Mouse (Mus musculus) MEL-GATA-1-ER (cell line): ENCODE measurements around the gene Chsy1.
A peak's percentile ranks its signal among the peaks of the same experiment; 100 is the strongest.
"Not testable (repeated sequence)": the region's sequence is repeated elsewhere in the genome, so short reads cannot be mapped to it uniquely, and the experiment has no call there.

Experiments used
- DNase-seq: peaks from one replicate; pipeline ENCODE4 v3.0.0-alpha.2; 2012; ENCODE audit warnings: low read depth; ENCODE audit errors: extremely low read depth

Chsy1 gene

GRCm38 (mm10) chr7:66175738-66176137 is 66.4 kb downstream of the Chsy1 start:
- DNase-seq: no peak

DNA sequence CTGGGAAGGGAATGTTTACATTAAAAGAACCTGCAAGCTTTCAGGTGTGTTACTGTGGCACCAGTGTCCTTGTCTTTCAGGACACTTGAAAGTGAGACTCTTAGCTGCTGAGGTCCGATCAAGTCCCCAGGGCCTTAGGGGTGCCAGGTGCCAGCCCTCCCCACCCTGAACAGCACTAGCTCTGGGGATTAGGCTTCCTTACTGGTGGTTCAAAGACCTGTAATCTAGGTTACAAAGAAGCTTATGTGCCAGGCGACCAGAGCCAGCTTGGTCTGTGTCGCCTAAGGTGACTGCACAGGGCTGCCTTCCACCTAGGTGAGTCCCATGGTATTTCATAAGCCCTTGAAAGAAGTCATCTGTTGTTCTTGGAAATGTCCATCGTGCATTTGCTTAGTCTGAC is 66.9 kb downstream of the Chsy1 start:
- no peak for DNase-seq

DNA sequence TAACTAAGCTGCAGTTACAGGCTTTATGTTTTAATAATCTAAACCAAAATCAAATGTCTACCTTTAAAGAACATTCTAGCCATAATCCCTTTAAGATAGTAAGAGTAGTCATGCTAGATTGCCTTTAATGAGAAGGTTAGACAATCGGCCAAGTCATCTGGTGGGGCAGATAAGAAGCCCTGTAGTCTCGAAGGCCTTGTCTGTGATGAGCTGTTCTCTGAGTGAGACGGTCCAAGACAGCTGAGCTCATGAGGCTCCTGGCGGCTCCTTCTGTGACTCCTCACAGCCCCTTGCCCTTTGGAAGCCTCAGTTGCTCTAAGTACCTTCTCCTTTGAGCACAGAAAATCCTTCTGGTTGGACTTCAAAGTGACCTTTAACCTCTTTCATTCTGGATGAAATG is 67.6 kb downstream of the Chsy1 start:
- DNase-seq: no peak

DNA sequence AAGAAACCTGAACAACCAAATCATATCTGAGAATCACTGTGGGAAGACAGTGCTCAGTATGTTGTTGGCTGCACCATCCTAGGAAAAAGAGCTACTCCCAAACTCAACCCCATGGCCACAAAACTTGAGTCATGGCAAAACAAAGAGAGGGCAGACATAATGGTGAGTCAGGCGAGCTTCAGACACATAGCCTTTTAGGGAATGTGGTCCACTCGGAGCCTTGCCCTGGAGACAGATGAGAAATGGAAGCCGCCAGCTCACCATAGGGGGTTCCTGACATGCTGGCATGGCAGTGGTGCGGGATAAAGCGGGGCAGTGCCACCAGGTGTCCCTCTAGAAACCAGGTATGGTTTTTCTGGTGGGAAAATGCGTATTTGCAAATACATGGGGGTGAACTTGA is 68.8 kb downstream of the Chsy1 start:
- DNase-seq: no peak

GRCm38 (mm10) chr7:66179120-66179581 is 69.8 kb downstream of the Chsy1 start:
- no peak for DNase-seq

DNA sequence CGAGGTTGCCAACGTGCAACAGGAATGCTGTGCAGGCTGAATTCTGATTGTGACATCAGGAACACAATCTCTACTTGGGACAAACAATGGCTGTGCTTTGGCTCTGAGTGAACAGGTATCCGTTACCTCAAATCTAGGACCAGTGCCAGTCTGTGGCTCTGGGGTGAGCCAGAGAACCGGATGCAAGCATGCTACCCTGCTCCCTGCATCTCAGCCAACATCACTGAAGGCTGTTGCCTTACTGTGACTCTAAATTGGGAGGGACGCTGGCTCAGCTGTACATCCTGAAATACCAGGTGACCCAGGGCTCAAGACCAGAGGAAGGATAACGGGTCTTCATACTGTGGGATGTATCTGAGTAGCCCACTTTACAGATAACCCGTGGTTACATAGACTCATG is 70.4 kb downstream of the Chsy1 start:
- no peak for DNase-seq

GRCm38 (mm10) chr7:66180260-66180659 is 70.9 kb downstream of the Chsy1 start:
- DNase-seq: no peak

- no peak for DNase-seq
These were observed 71.5 kb downstream of the Chsy1 start for GRCm38 (mm10) chr7:66180711-66181365.

GRCm38 (mm10) chr7:66182075-66182715 is 72.9 kb downstream of the Chsy1 start:
- no peak for DNase-seq

DNA sequence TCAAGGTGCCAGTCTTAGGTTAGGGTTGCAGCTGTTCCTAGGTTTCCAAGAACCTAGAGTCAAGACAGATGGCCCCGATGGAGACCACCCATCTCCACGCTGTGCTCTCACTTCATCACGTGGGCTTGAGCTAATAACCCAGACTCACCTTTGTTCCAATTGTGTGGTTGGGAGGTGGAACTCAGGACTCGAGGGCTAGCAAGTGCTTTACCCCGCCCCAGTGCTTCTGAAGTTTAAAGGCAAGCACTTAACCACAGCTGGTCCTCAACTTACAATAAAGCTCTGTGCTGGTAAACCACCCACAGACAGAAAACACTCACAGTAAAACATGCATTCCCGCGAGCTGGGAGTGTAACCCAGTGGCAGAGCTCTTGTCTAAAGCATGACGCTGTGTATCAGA is 74.1 kb downstream of the Chsy1 start:
- no peak for DNase-seq

DNA sequence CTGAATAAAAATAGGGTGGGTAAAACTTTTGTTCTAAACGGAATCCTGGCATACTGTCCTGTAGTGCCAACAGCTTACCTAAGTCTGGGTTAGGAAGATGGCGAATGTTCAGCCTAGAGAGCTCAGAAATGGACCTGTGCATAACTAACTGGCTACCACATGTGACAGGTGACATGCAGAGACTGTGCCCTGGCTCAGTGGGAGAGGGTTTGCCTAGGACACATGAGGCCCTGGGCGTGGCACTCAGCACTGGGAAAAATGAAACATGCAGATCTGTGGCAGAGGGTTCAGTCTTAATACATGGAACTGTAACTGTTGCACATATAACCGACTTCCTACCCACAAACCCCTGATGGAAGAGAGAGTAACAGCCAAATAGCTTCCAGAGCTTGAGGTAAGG is 74.7 kb downstream of the Chsy1 start:
- DNase-seq: no peak

- no peak for DNase-seq
These were observed 76.1 kb downstream of the Chsy1 start for GRCm38 (mm10) chr7:66185370-66185769.

DNA sequence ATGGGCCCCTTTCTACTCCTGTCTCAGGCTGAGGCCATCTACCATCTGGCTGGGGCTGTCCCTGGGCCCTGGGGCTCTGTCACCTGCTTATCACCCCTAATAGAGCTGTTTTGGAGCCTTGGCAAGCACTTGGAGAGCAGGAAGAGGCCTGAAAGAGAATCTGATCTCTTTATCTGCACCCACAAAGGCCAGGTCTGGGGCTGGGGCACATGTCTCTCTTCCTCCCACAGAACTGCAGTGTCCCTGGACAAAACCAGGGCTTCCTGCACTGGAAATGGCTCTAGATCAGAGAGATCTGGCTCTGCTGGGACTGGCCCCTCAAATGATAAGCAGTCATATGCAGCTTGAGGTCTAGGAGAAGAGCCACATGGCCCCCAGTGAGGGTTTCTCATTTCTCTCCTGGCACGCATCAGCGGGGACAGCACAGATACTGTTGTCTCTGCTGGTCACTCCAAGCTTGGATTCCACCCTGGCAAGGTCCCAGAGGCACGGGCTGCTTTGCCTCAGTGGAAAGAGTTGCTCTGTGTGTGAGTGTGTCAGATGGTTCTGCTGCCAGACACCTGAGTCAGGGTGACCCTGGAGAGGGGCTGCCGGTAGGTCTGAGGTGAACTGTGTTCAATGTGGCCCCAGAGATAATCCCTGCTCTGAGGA is 78.4 kb downstream of the Chsy1 start:
- peak; percentile 41 for DNase-seq

DNA sequence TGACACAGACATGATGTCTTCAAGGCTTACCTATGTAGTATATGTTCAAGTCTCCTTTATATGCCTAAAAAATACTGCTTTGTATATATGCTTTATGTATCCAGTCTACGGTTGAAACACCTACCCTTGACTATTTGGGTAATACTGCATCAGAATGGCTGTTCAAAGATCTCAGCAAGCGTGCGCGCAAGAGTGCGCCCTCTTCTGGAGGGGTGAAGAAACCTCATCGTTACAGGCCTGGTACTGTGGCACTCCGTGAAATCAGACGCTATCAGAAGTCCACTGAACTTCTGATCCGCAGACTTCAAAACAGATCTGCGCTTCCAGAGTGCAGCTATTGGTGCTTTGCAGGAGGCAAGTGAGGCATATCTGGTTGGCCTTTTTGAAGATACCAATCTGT is 81.1 kb downstream of the Chsy1 start:
- not testable (repeated sequence) for DNase-seq

DNA sequence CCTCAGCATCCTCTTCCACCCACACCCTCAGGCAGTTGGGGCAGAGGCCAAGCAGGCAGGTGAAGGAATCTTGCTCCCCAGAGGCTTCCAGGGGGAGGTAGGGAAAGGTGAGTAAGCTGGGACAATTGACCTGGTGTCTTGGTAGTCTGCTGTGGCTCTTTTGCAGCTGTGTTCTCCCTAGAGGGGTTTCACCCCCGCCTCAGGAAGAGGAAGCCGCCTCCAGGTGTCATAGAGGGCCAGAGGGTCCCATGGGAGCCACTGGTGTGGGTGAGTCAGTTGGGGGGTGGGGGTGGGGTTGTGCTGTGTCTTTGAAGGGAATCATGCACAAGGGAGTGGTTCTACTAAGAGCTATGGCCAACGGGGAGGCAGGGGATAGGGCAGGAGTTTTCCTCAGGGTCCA is 85.2 kb downstream of the Chsy1 start:
- no peak for DNase-seq

DNA sequence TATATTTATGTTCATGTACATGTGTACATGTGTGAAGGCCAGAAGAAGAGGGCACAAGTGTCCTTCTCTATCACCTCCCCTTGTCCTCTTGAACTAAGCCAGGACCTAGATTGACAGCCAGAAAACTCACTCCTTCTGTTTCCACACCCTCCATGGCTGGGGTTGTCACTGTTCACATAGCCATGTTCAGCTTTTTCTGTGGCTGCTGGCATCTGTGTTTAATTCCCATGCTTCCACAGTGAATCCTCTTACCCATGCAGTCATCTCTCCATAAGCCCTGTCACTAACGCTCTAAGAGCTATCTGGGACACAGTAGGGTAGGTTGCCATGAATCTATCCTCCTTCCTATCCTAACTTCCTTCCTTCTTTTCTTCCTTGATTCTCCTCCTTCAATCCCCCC is 86.6 kb downstream of the Chsy1 start:
- no peak for DNase-seq

DNA sequence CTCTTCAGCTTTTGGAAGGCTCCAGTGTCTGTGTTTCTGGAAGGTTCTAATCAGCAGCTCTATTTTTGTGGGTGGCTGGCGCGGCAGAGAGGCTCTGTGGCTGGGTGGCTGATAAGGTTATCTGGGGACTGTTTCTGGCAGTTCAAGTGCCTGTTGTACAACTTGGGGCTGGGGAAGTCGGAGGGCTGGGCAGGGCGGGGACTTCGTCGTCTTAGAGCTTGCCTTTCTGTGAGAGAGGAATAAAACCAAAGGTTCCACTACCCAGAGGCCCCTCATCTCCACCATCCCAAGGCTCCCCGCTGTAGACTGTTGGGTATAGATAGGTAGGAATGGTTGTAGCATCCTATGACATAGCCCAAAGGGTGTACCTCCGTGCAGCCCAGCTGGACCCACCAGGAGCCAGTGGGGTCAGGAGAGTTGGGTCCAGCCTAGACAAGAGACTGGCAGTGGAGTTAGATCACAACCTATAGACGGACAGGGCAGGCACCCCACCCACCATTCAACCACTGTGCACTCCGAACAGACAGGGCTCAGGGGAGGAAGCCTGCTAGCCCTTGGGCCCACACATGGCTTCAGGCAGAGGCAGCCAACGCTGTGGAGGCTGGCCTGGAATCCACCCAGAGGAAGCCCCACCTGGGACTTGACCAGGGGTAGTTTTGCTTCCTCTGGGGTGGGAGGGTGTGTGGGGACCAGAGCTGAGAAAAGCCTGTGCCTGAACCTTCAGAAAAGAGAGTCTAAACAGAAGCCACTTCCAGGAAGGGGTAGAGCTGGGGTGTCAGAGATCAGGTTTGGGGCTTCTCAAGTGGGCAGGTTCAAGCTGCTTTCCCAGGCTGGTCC is 87.5 kb downstream of the Chsy1 start:
- DNase-seq: peak; percentile 95

DNA sequence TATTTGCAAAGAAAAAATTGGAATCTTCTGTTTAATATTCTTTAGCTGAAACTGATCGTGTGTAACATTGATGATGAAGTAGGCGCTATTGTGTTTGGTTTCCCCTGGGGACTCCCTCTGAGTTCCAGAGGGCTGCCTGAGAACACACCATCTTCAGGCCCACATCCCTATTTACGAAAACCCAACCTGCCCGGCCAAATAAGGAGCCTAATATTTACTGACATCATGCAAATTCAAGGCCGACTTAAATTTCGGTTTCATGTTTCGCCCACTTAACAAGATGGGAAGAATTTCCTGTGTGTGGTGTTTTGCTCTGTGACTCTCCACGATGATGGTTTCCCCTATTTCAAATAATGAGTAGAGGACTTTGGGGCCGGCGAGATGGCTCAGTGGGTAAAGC is 89.1 kb downstream of the Chsy1 start:
- no peak for DNase-seq

- DNase-seq: no peak
These were observed 90.1 kb downstream of the Chsy1 start for GRCm38 (mm10) chr7:66199391-66199831.

DNA sequence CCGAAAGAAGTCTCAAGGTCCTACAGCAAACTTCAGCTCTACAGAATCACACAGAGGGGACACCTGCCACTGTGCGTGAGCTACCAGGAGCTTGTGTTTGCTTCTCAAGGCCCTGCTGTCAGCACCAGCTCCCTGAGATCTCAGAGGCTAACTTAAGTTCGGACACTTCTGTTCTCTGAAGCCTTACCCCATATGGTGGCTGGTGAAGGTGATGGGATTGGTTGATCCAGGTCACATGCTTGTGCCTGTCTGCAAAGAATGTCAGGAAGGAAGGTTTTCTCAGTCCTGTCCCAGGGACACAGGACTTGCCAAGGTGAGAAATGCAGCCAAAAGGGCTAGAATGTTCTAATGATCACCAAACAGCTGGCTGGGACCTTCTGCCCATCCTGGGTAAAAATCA is 91.1 kb downstream of the Chsy1 start:
- no peak for DNase-seq

GRCm38 (mm10) chr7:66200791-66201450 is 91.6 kb downstream of the Chsy1 start:
- DNase-seq: no peak
